Mouse (Mus musculus) liver, embryonic 18 days (tissue): ENCODE results near the gene Camkmt. TPM values are rescaled to one million over a fixed set of nuclear protein-coding genes. Genes with fewer than 3 reads are reported as not detected.

Source experiments
- polyA plus RNA-seq: library from polyadenylated mRNA; depleted of rRNA; stranded (reverse); fragments of >200 nt; gene quantifications from 2 replicates; pipeline ENCODE4 v1.2.3, GENCODE M21; 2012; rRNA removed

Camkmt gene
- 0.79 and 0.84 TPM in 2 replicates for polyA plus RNA-seq

DNA sequence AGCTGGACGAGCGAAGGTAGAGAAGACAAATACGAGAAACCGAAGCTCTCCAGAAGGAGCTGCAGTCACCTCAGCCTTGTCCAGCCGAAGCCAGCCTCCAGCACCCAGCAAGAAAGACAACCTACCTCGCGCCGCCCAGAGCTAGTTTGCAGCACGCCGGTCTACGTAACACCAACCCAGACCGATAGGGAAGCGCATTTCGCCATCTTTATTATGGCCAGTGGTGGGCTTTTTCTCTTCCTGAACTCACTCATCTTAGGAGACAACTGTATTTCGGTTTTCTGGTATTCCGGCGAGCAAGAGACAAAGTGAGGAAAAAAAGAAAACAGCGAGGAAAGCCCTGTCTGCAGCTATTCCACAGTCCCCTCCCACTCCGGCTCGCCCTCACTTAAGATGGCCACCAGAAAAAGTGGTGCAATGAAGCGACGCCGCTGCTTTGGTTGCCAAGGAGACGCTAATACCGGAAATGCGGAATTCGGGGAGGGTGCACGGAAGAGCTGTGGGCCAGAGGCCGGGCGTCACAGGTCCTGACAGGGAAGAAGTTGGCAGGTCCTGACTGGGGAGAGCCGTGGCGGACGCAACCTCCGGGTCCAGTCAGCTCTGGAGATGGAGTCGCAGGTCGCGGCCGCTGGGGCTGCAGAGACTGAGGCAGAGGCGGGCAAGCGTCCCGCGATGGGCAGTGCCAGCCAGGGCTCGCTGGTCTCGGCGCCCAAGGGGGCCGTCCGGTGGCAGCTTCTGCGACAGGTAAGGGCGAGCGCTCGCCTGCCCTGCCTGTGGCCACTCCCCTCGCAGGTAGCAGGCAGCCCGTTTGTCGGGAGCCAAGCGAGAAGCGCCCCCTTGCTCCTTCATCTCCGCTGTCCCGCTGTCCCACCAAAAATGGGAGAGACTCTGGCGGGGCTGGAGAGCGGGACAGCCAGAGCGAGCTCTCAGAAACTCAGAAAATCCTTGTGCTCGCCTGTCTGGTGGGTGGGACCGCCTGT lies at the start of gene Camkmt, which contains the start of gene Prepl:
Gene Camkmt, plus strand, starts transcription at position 433 of the 980 bp plus-strand sequence.
Gene Prepl, minus strand, starts transcription at position 122 of the 980 bp plus-strand sequence.

Other genes starting within 250 kb of the Camkmt start
- 33.0 and 35.5 TPM in 2 replicates for gene Ppm1b, start 133.8 kb upstream of the Camkmt start, polyA plus RNA-seq
- gene Slc3a1, start 62.2 kb upstream of the Camkmt start, polyA plus RNA-seq, result 13.5 and 14.3 TPM in 2 replicates
- gene Prepl, start 311 bp upstream of the Camkmt start, polyA plus RNA-seq, result 7.8 and 8.8 TPM in 2 replicates